Mouse (Mus musculus): ENCODE results near the gene Actr3. TPM values are rescaled to one million over a fixed set of nuclear protein-coding genes. Genes with fewer than 3 reads are reported as not detected.

Gene Actr3
- 227 and 250 TPM in 2 replicates for polyA plus RNA-seq (2015; fragmentation: Nextera tagmentation; extraction: Ambion mirVana)

- no peaks in the 10 kb centered on the region for H3K36me3 ChIP-seq (ENCODE audit: insufficient read depth, low read length)
- DNase-seq (ENCODE audit: low spot score), result peak; percentile 99
- peak within 1 kb of the TSS; percentile 98 for H3K27ac ChIP-seq
- peak within 1 kb of the TSS; percentile 83 for H3K9ac ChIP-seq (ENCODE audit: low read depth, low read length)
- peak; percentile 97 for ATAC-seq (replicated peaks; ENCODE audit: low FRiP score, low read depth)
- peak within 1 kb of the TSS; percentile 76 for H3K4me3 ChIP-seq (replicated peaks; ENCODE audit: low read depth, low read length)
- no peak for TF ChIP-seq CTCF (IDR thresholded peaks at IDR 0.05; ENCODE audit: low read depth)
- H3K4me1 ChIP-seq (replicated peaks; ENCODE audit: insufficient read depth, low read length), result 0 out of 2 replicates have a peak, but pooled peaks cover 11% of the 10 kb centered on the region
- no peaks in the 10 kb centered on the region for H3K9me3 ChIP-seq (replicated peaks; ENCODE audit: low read length)
- peak within 1 kb of the TSS; percentile 66 for H3K4me2 ChIP-seq (ENCODE audit: low read length)
- H3K27me3 ChIP-seq (ENCODE audit: insufficient read depth, low read length), result no peaks in the 10 kb centered on the region
- WGBS, result 1% methylated on average over 46 of the region's 59 CpGs
Observed at GRCm38 (mm10) chr1:125435369-125436135, at the start of gene Actr3. TSS of gene Actr3 (minus strand) at chr1:125435727.

GRCm38 (mm10) chr1:125482459-125483287 is 47.1 kb upstream of the Actr3 start:
- no peak overlapping the region for H3K4me2 ChIP-seq (ENCODE audit: low read length)
- no peaks in the 10 kb centered on the region for H3K9me3 ChIP-seq (replicated peaks; ENCODE audit: low read length)
- ATAC-seq (replicated peaks; ENCODE audit: low FRiP score, low read depth) (peak; percentile 63; the same call in 1 of the 2 replicates), DNase-seq (ENCODE audit: low spot score) (peak; percentile 23)
- H3K27ac ChIP-seq, result peak overlapping the region; percentile 64
- WGBS, result 56% methylated on average over 10 of the region's 10 CpGs
- H3K4me1 ChIP-seq (replicated peaks; ENCODE audit: insufficient read depth, low read length), result no peaks in the 10 kb centered on the region
- no peaks in the 10 kb centered on the region for H3K36me3 ChIP-seq (ENCODE audit: insufficient read depth, low read length)
- no peak overlapping the region for H3K4me3 ChIP-seq (replicated peaks; ENCODE audit: low read depth, low read length)
- no peaks in the 10 kb centered on the region for H3K27me3 ChIP-seq (ENCODE audit: insufficient read depth, low read length)
- no peak for TF ChIP-seq CTCF (IDR thresholded peaks at IDR 0.05; ENCODE audit: low read depth)
- H3K9ac ChIP-seq (ENCODE audit: low read depth, low read length), result no peak overlapping the region

- DNase-seq (ENCODE audit: low spot score) (no peak), ATAC-seq (replicated peaks; ENCODE audit: low FRiP score, low read depth) (no peak; the same call in 1 of the 2 replicates)
- no peaks in the 10 kb centered on the region for H3K4me1 ChIP-seq (replicated peaks; ENCODE audit: insufficient read depth, low read length)
- TF ChIP-seq CTCF (IDR thresholded peaks at IDR 0.05; ENCODE audit: low read depth), result no peak
- no peak overlapping the region for H3K4me3 ChIP-seq (replicated peaks; ENCODE audit: low read depth, low read length)
- no peaks in the 10 kb centered on the region for H3K9me3 ChIP-seq (replicated peaks; ENCODE audit: low read length)
- no peak overlapping the region for H3K9ac ChIP-seq (ENCODE audit: low read depth, low read length)
- no peak overlapping the region for H3K4me2 ChIP-seq (ENCODE audit: low read length)
- H3K27me3 ChIP-seq (ENCODE audit: insufficient read depth, low read length), result no peaks in the 10 kb centered on the region
- no peak overlapping the region for H3K27ac ChIP-seq
- H3K36me3 ChIP-seq (ENCODE audit: insufficient read depth, low read length), result no peaks in the 10 kb centered on the region
Observed at GRCm38 (mm10) chr1:125481842-125482241, 46.3 kb upstream of the Actr3 start.

- H3K4me2 ChIP-seq (ENCODE audit: low read length), result no peak overlapping the region
- no peak for TF ChIP-seq CTCF (IDR thresholded peaks at IDR 0.05; ENCODE audit: low read depth)
- no peaks in the 10 kb centered on the region for H3K27me3 ChIP-seq (ENCODE audit: insufficient read depth, low read length)
- ATAC-seq (replicated peaks; ENCODE audit: low FRiP score, low read depth), result no peak
- H3K4me3 ChIP-seq (replicated peaks; ENCODE audit: low read depth, low read length), result no peak overlapping the region
- H3K9me3 ChIP-seq (replicated peaks; ENCODE audit: low read length), result no peaks in the 10 kb centered on the region
- WGBS, result 73% methylated on average over 6 of the region's 6 CpGs
- no peaks in the 10 kb centered on the region for H3K36me3 ChIP-seq (ENCODE audit: insufficient read depth, low read length)
- no peaks in the 10 kb centered on the region for H3K4me1 ChIP-seq (replicated peaks; ENCODE audit: insufficient read depth, low read length)
- DNase-seq (ENCODE audit: low spot score), result no peak
- H3K27ac ChIP-seq, result no peak overlapping the region
- H3K9ac ChIP-seq (ENCODE audit: low read depth, low read length), result no peak overlapping the region
Observed at GRCm38 (mm10) chr1:125478588-125478987, 43.1 kb upstream of the Actr3 start.

GRCm38 (mm10) chr1:125475961-125476682 is 40.6 kb upstream of the Actr3 start:
- H3K4me2 ChIP-seq (ENCODE audit: low read length), result no peak overlapping the region
- no peaks in the 10 kb centered on the region for H3K9me3 ChIP-seq (replicated peaks; ENCODE audit: low read length)
- H3K9ac ChIP-seq (ENCODE audit: low read depth, low read length), result no peak overlapping the region
- H3K27ac ChIP-seq, result no peak overlapping the region
- no peak for ATAC-seq (replicated peaks; ENCODE audit: low FRiP score, low read depth)
- H3K27me3 ChIP-seq (ENCODE audit: insufficient read depth, low read length), result no peaks in the 10 kb centered on the region
- no peak for DNase-seq (ENCODE audit: low spot score)
- WGBS, result 61% methylated on average over 6 of the region's 6 CpGs
- no peak overlapping the region for H3K4me3 ChIP-seq (replicated peaks; ENCODE audit: low read depth, low read length)
- H3K36me3 ChIP-seq (ENCODE audit: insufficient read depth, low read length), result no peaks in the 10 kb centered on the region
- H3K4me1 ChIP-seq (replicated peaks; ENCODE audit: insufficient read depth, low read length), result no peaks in the 10 kb centered on the region
- no peak for TF ChIP-seq CTCF (IDR thresholded peaks at IDR 0.05; ENCODE audit: low read depth)

- no peaks in the 10 kb centered on the region for H3K27me3 ChIP-seq (ENCODE audit: insufficient read depth, low read length)
- no peak overlapping the region for H3K4me2 ChIP-seq (ENCODE audit: low read length)
- no peak for DNase-seq (ENCODE audit: low spot score)
- H3K36me3 ChIP-seq (ENCODE audit: insufficient read depth, low read length), result no peaks in the 10 kb centered on the region
- no peaks in the 10 kb centered on the region for H3K9me3 ChIP-seq (replicated peaks; ENCODE audit: low read length)
- TF ChIP-seq CTCF (IDR thresholded peaks at IDR 0.05; ENCODE audit: low read depth), result no peak
- H3K4me3 ChIP-seq (replicated peaks; ENCODE audit: low read depth, low read length), result no peak overlapping the region
- no peak for ATAC-seq (replicated peaks; ENCODE audit: low FRiP score, low read depth)
- 95% methylated on average over 3 of the region's 3 CpGs for WGBS
- no peaks in the 10 kb centered on the region for H3K4me1 ChIP-seq (replicated peaks; ENCODE audit: insufficient read depth, low read length)
- no peak overlapping the region for H3K27ac ChIP-seq
- H3K9ac ChIP-seq (ENCODE audit: low read depth, low read length), result no peak overlapping the region
Observed at GRCm38 (mm10) chr1:125473866-125474265, 38.3 kb upstream of the Actr3 start.
